Mouse (Mus musculus): ENCODE results near the gene Slc29a3. TPM values are rescaled to one million over a fixed set of nuclear protein-coding genes. Genes with fewer than 3 reads are reported as not detected.
A peak's percentile ranks its signal among the peaks of the same experiment; 100 is the strongest.
"Not testable (repeated sequence)": the region's sequence is repeated elsewhere in the genome, so short reads cannot be mapped to it uniquely, and the experiment has no call there.

Slc29a3 gene
- total RNA-seq, 2 experiments from 2014 or later, result 5.7 to 7.8 TPM

GRCm38 (mm10) chr10:60726896-60727295 is 25.7 kb downstream of the Slc29a3 start:
- DNase-seq, result no peak

GRCm38 (mm10) chr10:60724496-60724895 is 28.1 kb downstream of the Slc29a3 start:
- DNase-seq, result no peak

- DNase-seq, result no peak
These were observed 29.2 kb downstream of the Slc29a3 start for GRCm38 (mm10) chr10:60723345-60723744.

- no peak for DNase-seq
These were observed 31.0 kb downstream of the Slc29a3 start for GRCm38 (mm10) chr10:60721640-60722039.

GRCm38 (mm10) chr10:60720461-60720860 is 32.1 kb downstream of the Slc29a3 start:
- no peak for DNase-seq

- no peak for DNase-seq
These were observed 34.1 kb downstream of the Slc29a3 start for GRCm38 (mm10) chr10:60718491-60718890.

- no peak for DNase-seq
These were observed 36.1 kb downstream of the Slc29a3 start for GRCm38 (mm10) chr10:60716449-60716848.

DNA sequence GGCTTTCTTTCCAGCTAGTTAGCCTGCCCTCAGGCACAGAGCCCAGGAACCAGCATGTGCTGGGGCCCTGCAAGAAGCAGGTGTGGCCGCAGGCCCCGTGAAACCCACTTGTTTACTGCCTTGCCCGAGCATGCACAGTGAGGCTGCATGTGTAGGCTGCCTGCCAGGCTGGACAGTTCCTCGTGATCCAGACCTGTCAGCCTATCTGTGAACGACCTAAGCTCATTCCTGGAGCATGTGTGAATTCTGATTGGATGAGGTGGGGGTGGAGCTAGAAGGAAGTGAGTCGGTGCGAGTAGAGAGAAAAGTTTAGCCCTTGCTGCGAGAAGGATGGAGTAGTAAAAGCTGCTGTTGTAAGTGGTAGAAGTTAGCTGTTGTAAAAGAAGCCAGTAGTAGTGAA is 40.3 kb downstream of the Slc29a3 start:
- not testable (repeated sequence) for DNase-seq

DNA sequence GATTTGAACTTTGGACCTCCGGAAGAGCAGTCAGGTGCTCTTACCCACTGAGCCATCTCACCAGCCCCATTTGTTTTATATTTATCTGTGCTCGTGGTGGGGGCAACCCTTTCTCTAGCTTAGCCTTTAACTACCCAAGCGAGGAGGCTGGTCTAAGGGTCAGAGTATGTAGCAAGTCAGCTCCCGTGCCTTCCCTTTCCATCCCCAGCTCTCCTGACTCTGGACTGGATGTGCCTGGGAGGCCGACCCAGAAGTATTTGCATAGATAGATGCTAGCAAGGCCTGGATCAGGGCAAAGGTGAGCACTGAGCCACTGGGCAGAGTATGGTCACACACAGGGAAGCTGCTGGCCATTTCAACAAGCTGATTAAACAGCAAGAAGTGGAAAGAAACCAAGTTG is 43.8 kb downstream of the Slc29a3 start:
- DNase-seq, result no peak

- no peak for DNase-seq
These were observed 46.3 kb downstream of the Slc29a3 start for GRCm38 (mm10) chr10:60706268-60706667.

DNA sequence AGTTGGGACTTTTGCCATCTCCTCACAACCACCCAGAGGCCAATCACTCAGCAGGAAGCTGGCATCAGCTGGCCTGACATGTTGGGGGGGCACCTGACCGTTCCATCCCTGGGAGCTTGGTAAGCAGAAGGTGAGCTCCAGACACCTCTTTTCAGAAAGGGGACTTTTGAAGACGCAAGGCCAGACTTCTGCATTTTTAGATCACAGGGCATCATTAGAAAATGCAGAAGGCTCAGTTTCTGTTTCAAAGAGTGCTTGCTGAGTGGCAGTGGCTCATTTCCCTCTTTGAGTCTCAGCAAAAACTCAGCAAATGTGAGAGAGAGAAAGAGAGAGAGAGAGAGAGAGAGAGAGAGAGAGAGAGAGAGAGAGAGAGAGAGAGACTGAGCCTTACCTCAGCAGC is 47.5 kb downstream of the Slc29a3 start:
- no peak for DNase-seq

GRCm38 (mm10) chr10:60697775-60698174 is 54.8 kb downstream of the Slc29a3 start:
- DNase-seq, result no peak

- peak; percentile 71 for DNase-seq
These were observed 55.6 kb downstream of the Slc29a3 start for GRCm38 (mm10) chr10:60696975-60697374.

GRCm38 (mm10) chr10:60696390-60696789 is 56.2 kb downstream of the Slc29a3 start, which contains the start of gene Cdh23:
Gene Cdh23 (minus strand): TSS chr10:60696490.
- no peak for DNase-seq

DNA sequence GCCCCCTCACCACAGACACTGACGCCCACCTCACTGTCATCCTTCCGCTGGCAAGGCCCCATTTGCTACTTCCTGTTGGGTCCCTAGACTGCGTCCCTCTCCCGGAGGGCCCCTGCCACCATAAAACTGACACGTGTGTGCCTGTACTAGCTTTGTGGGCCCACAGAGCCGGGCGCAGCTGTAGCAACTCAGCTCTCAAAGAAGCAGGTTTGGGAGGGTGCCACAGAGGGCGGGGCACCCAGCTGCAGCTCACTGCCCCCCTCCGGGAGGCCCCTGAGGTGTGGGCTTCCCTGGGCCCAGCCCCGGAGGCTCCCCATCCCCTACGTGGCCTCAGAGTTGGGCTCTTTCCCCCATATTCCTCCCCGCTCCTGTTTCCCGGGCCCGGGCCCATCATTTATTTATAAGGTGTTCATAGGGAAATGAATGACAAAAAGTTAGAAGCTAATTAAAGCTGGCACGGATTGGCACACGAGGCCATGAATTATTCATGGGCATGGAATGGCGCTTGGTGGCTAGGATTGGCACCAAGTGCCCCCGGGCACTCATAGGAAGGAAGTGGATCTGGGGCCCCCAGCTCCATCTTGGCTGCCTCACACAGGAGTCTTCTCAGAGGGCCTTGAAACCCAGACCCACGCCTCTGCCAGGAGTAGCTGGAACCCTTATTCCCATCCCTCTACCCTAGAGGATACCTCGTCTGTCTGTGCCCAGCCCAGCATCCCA is 60.8 kb downstream of the Slc29a3 start:
- no peak for DNase-seq

- DNase-seq, result no peak
These were observed 61.6 kb downstream of the Slc29a3 start for GRCm38 (mm10) chr10:60690960-60691359.

- DNase-seq, result no peak
These were observed 63.2 kb downstream of the Slc29a3 start for GRCm38 (mm10) chr10:60689396-60689795.

DNA sequence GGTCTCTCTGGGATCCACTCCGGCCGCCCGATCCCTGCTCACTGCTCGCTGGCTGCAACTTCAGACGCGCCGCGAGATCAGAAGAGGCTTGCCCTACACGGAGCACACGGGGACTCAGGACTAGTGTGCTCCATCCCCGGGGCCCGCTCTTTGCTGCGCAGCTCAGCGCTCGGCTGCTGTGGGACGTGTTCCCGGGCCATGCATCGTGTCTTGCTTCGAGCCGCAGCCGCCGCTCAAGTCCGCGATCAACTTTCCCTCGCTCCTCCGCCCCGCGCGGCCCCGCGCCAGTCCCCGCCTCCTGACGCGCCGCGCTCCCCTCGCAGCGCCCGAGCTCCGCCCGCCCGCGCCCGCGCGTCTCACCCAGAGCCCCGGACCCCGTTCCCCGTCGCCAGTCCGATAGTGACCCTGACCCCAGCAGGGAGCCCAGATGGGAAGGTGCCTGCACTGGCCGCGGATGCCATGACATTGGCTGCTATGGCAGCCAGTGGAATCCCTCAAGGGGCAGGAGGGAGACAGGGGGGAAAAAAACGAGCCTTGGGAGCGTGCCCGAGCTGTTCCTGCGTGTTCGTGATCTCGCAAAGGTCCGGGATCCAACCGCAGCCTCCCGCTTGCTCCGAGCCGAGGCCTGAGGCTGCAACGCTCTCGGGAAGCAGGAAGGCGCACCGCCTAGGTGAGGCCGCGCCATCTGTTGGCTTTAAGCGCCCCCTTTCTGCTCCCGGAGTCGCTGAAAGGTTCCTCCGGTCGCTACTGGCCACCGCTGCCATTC is 65.4 kb downstream of the Slc29a3 start:
- DNase-seq, result peak; percentile 73

- peak; percentile 37 for DNase-seq
These were observed 66.0 kb downstream of the Slc29a3 start for GRCm38 (mm10) chr10:60686641-60686975.

- no peak for DNase-seq
These were observed 66.6 kb downstream of the Slc29a3 start for GRCm38 (mm10) chr10:60685764-60686640.

GRCm38 (mm10) chr10:60678926-60679325 is 73.7 kb downstream of the Slc29a3 start:
- no peak for DNase-seq

DNA sequence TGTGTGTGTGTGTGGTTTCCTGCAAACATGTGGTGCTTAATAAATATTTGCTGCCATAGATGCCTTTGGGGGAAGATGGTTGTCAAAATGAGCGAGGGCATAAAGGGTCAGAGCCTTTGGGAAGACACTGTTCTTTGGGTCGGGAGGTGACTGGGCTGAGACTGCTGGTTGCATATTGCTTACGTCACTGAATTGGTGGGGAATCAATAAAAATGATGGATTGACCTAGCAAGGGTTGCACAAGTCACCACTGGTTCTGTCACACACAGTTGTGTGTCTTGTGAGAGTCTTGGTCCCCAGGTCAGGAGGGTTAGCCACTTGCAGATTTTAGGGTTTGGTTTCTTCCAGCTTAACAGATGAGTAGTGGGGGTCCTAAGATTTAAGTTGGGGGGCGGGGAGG is 75.3 kb downstream of the Slc29a3 start:
- no peak for DNase-seq

DNA sequence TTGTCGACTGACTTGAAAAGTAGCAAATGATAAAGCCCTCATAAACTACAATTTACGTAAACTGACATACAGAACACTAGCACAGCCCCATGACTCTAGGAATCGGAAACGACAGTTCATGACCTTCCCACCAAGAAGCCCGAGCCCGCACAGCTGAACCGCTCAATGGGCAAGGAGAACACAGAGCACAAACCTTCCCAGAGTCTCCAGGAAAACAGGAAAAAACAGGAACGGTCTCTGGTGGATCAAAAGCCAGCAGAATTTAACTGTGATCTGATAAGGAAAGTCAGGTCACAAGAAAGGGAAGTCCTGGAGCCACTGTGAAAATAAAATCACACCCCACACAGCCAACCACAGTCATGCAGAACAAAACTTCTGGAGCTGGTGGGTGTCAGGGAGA is 82.4 kb downstream of the Slc29a3 start:
- no peak for DNase-seq

All from gastrocnemius, postnatal 10 days (tissue).